Mouse (Mus musculus) liver, adult 2 months (tissue): ENCODE data around the gene Klf13.

Experiments
- CTCF ChIP-seq: fragments of 200-500 bp; IDR thresholded peaks from 2 replicates; pipeline ENCODE4 v1.5.1; 2011; ENCODE audit warnings: low read depth, low read length, control low read depth
- POLR2A ChIP-seq: fragments of 200-500 bp; IDR thresholded peaks from 2 replicates; pipeline ENCODE4 v1.6.1; 2011; ENCODE audit warnings: low read length, control low read depth; ENCODE audit not compliant: insufficient read depth; ENCODE audit errors: extremely low read depth

GRCm38 (mm10) chr7:63938066-63938913 is 425 bp downstream of the Klf13 start:
- TF ChIP-seq CTCF, result 0 out of 2 replicates have a peak, but pooled peaks have one; percentile 0
- peak; percentile 92 for TF ChIP-seq POLR2A
